In the genomic region with DNA sequence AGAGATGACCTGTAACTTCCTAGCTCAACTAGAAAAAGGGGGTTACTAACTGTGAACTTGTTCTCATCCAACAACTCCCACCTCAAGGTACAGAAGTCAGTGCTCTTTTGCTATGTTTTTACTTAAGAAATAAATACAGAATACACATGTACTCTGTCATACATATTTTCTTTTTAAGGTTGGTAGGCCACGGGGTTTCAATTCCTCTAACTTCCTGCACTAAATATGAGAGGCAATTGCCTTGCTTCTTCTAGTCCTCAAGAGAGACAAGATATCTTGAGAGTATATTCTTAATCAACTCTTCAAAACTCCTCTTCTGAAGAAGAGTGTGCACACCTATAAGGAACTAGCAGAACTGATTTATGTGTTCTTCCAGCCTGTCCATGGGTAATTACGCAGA, we compare ENCODE assay signal across 20 mouse cellular contexts.
"Had no signal": no experiment of that assay in that cellular context is flagged by ENCODE, and none has a peak within 500 bp of the region (broad histone marks: within the 10 kb centered on the region; RNA-seq: fewer than 3 reads in every experiment).

No protein-coding gene starts in this region.

- H3K36me3 ChIP-seq: liver, embryonic 13.5 days; liver, embryonic 15.5 days; lung, embryonic 15.5 days; midbrain, embryonic 10.5 days; midbrain, embryonic 12.5 days; neural tube, embryonic 13.5 days; neural tube, embryonic 15.5 days had no signal

- H3K27me3 ChIP-seq: liver, embryonic 13.5 days; liver, embryonic 15.5 days; lung, embryonic 15.5 days; midbrain, embryonic 12.5 days; neural tube, embryonic 13.5 days; neural tube, embryonic 15.5 days had no signal

- H3K9ac ChIP-seq: liver, embryonic 13.5 days; liver, embryonic 15.5 days; liver, postnatal 0 days; lung, embryonic 15.5 days; midbrain, embryonic 12.5 days; neural tube, embryonic 13.5 days; neural tube, embryonic 15.5 days had no signal

- H3K4me1 ChIP-seq: liver, embryonic 13.5 days; liver, embryonic 15.5 days; lung, embryonic 15.5 days; midbrain, embryonic 10.5 days; midbrain, embryonic 12.5 days; neural tube, embryonic 13.5 days; neural tube, embryonic 15.5 days had no signal

- ATAC-seq: liver, postnatal 0 days; lung, postnatal 0 days; midbrain, embryonic 16.5 days had no signal

- H3K4me2 ChIP-seq: liver, embryonic 13.5 days; liver, embryonic 15.5 days; lung, embryonic 15.5 days; midbrain, embryonic 12.5 days; neural tube, embryonic 13.5 days; neural tube, embryonic 15.5 days had no signal

- DNase-seq: liver, embryonic 13.5 days; liver, postnatal 0 days; lung, adult 2 months; lung, postnatal 14 days; lung, postnatal 36 days; midbrain, embryonic 14.5 days; right cerebral cortex, postnatal 14 days; thymus, adult 18-20 months; thymus, postnatal 14 days; thymus, postnatal 4 days had no signal

- H3K4me3 ChIP-seq: liver, embryonic 13.5 days; liver, embryonic 15.5 days; lung, embryonic 15.5 days; midbrain, embryonic 10.5 days; midbrain, embryonic 12.5 days; myocyte; neural tube, embryonic 13.5 days; neural tube, embryonic 15.5 days had no signal

- H3K27ac ChIP-seq: liver, embryonic 13.5 days; liver, embryonic 15.5 days; lung, embryonic 15.5 days; macrophage; midbrain, embryonic 10.5 days; midbrain, embryonic 12.5 days; neural tube, embryonic 13.5 days; neural tube, embryonic 15.5 days had no signal

- H3K9me3 ChIP-seq: liver, embryonic 13.5 days; liver, embryonic 15.5 days; lung, embryonic 15.5 days; midbrain, embryonic 10.5 days; midbrain, embryonic 12.5 days; neural tube, embryonic 13.5 days; neural tube, embryonic 15.5 days had no signal
